Mouse (Mus musculus): ENCODE measurements at regions not wholly inside any gene's neighbourhood (a gene's known extent, or its start where the extent isn't known, plus 50 kb on each side); places are given as distances from the start of the nearest gene placed in this dataset.

DNA sequence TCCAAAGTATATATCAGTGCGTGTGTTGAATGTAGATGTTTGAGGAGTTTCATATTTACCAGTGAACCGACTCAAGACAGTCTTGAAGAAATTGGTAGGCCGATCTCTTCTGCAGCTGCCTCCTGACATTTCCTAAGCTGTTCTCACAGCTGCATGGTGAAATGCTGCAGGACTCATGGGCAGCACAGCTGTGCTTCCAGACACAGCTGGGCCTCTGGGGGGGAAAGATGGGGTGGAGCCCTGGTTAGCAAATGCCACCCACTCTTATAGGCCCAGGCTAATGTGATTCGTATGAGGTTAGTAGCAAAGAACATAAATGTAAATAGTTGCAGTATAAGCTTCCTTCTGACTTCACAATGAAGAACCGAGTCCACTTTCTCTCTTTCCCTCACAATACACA lies 139.8 kb upstream of the Erbb4 start:
- no peak for DNase-seq
- no peak overlapping the region for H3K27ac ChIP-seq (ENCODE audit: control insufficient read depth, insufficient read depth, low read length)
- no peaks in the 10 kb centered on the region for H3K27me3 ChIP-seq (ENCODE audit: control insufficient read depth, insufficient read depth, low read length)
- H3K4me3 ChIP-seq (ENCODE audit: control insufficient read depth, insufficient read depth, low read length): no peak overlapping the region
- H3K36me3 ChIP-seq (ENCODE audit: control insufficient read depth, insufficient read depth, low read length): no peaks in the 10 kb centered on the region
- no peaks in the 10 kb centered on the region for H3K4me1 ChIP-seq (replicated peaks; ENCODE audit: control insufficient read depth, insufficient read depth, low read length)
- TF ChIP-seq CTCF (IDR thresholded peaks at IDR 0.05; ENCODE audit: borderline replicate concordance, control insufficient read depth, extremely low read depth, insufficient read depth, low read length, poor library complexity): no peak
- no peak for TF ChIP-seq POLR2A (IDR thresholded peaks at IDR 0.05; ENCODE audit: control insufficient read depth, extremely low read depth, insufficient read depth, low read length, poor library complexity)
- 45% methylated on average over 5 of the region's 5 CpGs for WGBS

GRCm38 (mm10) chr1:69242289-69242909 lies 134.5 kb upstream of the Erbb4 start:
- H3K4me3 ChIP-seq (ENCODE audit: control insufficient read depth, insufficient read depth, low read length): no peak overlapping the region
- 0 out of 2 replicates have a peak, but pooled peaks cover 4% of the 10 kb centered on the region for H3K4me1 ChIP-seq (replicated peaks; ENCODE audit: control insufficient read depth, insufficient read depth, low read length)
- TF ChIP-seq POLR2A (IDR thresholded peaks at IDR 0.05; ENCODE audit: control insufficient read depth, extremely low read depth, insufficient read depth, low read length, poor library complexity) (no peak), CTCF (IDR thresholded peaks at IDR 0.05; ENCODE audit: borderline replicate concordance, control insufficient read depth, extremely low read depth, insufficient read depth, low read length, poor library complexity) (no peak)
- H3K36me3 ChIP-seq (ENCODE audit: control insufficient read depth, insufficient read depth, low read length): no peaks in the 10 kb centered on the region
- no peak overlapping the region for H3K27ac ChIP-seq (ENCODE audit: control insufficient read depth, insufficient read depth, low read length)
- DNase-seq: no peak
- H3K27me3 ChIP-seq (ENCODE audit: control insufficient read depth, insufficient read depth, low read length): no peaks in the 10 kb centered on the region
- 91% methylated on average over 3 of the region's 3 CpGs for WGBS

- H3K36me3 ChIP-seq (ENCODE audit: control insufficient read depth, insufficient read depth, low read length): no peaks in the 10 kb centered on the region
- no peaks in the 10 kb centered on the region for H3K27me3 ChIP-seq (ENCODE audit: control insufficient read depth, insufficient read depth, low read length)
- H3K27ac ChIP-seq (ENCODE audit: control insufficient read depth, insufficient read depth, low read length): no peak overlapping the region
- 0 out of 2 replicates have a peak, but pooled peaks cover 4% of the 10 kb centered on the region for H3K4me1 ChIP-seq (replicated peaks; ENCODE audit: control insufficient read depth, insufficient read depth, low read length)
- WGBS: 5% methylated on average over 11 of the region's 11 CpGs
- TF ChIP-seq CTCF (IDR thresholded peaks at IDR 0.05; ENCODE audit: borderline replicate concordance, control insufficient read depth, extremely low read depth, insufficient read depth, low read length, poor library complexity) (no peak), POLR2A (IDR thresholded peaks at IDR 0.05; ENCODE audit: control insufficient read depth, extremely low read depth, insufficient read depth, low read length, poor library complexity) (no peak)
- peak; percentile 53 for DNase-seq
- H3K4me3 ChIP-seq (ENCODE audit: control insufficient read depth, insufficient read depth, low read length): no peak overlapping the region; the same call in 1 of the 2 replicates
Observed at GRCm38 (mm10) chr1:69241502-69242214, 133.8 kb upstream of the Erbb4 start.

GRCm38 (mm10) chr1:69227864-69228263 lies 120.0 kb upstream of the Erbb4 start:
- DNase-seq: no peak
- Histone ChIP-seq H3K36me3 (ENCODE audit: control insufficient read depth, insufficient read depth, low read length) (no peaks in the 10 kb centered on the region), H3K27ac (ENCODE audit: control insufficient read depth, insufficient read depth, low read length) (no peak overlapping the region), H3K27me3 (ENCODE audit: control insufficient read depth, insufficient read depth, low read length) (no peaks in the 10 kb centered on the region), H3K4me1 (replicated peaks; ENCODE audit: control insufficient read depth, insufficient read depth, low read length) (no peaks in the 10 kb centered on the region), H3K4me3 (ENCODE audit: control insufficient read depth, insufficient read depth, low read length) (no peak overlapping the region)
- TF ChIP-seq CTCF (IDR thresholded peaks at IDR 0.05; ENCODE audit: borderline replicate concordance, control insufficient read depth, extremely low read depth, insufficient read depth, low read length, poor library complexity) (no peak), POLR2A (IDR thresholded peaks at IDR 0.05; ENCODE audit: control insufficient read depth, extremely low read depth, insufficient read depth, low read length, poor library complexity) (no peak)

DNA sequence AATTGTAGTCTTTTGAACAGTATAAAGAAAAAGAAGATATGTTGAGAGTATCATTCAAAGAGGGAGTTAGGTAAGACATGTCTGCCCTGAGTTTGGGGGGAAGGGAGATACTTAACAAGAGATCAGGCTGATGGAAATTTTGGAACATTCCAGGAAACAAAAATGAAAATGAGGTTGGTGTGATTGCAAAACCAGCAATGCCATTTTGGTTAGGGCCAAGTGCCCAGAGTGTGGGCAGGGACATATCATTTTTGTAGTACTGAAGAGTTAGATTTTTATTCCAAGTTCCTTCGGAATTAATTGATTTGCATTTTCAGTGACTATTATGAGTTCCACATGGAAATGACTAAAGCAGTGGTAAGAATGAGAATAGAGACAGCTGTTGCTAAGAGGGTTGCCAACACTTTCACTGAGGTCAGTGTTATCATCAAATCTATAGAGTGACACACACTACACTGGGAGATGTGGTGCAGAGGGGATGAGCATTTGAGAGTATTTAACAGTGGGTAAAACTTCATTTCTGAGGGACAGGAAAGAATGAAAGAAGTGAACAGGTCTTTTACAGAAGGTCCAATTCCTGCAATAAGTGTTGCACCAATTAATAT lies 105.1 kb upstream of the Erbb4 start:
- no peak for DNase-seq
- no peaks in the 10 kb centered on the region for H3K27me3 ChIP-seq (ENCODE audit: control insufficient read depth, insufficient read depth, low read length)

DNA sequence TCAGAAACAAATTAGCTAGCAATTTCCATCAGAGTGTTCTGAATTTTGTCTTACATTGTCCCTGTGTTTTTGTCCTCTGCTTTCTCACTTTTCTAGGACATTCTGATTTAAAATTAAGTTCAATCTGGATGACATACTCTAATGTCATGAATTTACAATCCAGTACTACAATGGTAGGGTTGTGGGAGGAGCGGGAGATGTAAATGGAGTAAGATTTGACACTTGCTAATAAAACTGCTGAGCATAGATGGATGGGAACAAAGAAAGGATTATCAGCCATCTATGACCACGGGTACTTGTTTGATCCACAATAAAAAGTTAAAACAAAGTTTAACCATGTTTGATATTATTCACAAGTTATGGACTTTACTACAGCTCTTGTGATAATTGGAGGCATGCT lies 94.9 kb upstream of the Erbb4 start:
- no peaks in the 10 kb centered on the region for H3K36me3 ChIP-seq (ENCODE audit: control insufficient read depth, insufficient read depth, low read length)
- H3K4me1 ChIP-seq (replicated peaks; ENCODE audit: control insufficient read depth, insufficient read depth, low read length): no peaks in the 10 kb centered on the region
- WGBS: 94% methylated on average over 2 of the region's 2 CpGs
- no peaks in the 10 kb centered on the region for H3K27me3 ChIP-seq (ENCODE audit: control insufficient read depth, insufficient read depth, low read length)
- TF ChIP-seq CTCF (IDR thresholded peaks at IDR 0.05; ENCODE audit: borderline replicate concordance, control insufficient read depth, extremely low read depth, insufficient read depth, low read length, poor library complexity): no peak
- no peak overlapping the region for H3K4me3 ChIP-seq (ENCODE audit: control insufficient read depth, insufficient read depth, low read length)
- no peak for DNase-seq
- H3K27ac ChIP-seq (ENCODE audit: control insufficient read depth, insufficient read depth, low read length): no peak overlapping the region

More for the DNA sequence above, 105.1 kb upstream of the Erbb4 start:
- H3K4me3 ChIP-seq (ENCODE audit: control insufficient read depth, insufficient read depth, low read length): no peak overlapping the region
- no peak overlapping the region for H3K27ac ChIP-seq (ENCODE audit: control insufficient read depth, insufficient read depth, low read length)
- no peaks in the 10 kb centered on the region for H3K36me3 ChIP-seq (ENCODE audit: control insufficient read depth, insufficient read depth, low read length)
- TF ChIP-seq CTCF (IDR thresholded peaks at IDR 0.05; ENCODE audit: borderline replicate concordance, control insufficient read depth, extremely low read depth, insufficient read depth, low read length, poor library complexity): no peak
- no peak for TF ChIP-seq POLR2A (IDR thresholded peaks at IDR 0.05; ENCODE audit: control insufficient read depth, extremely low read depth, insufficient read depth, low read length, poor library complexity)
- WGBS: 96% methylated on average over 1 of the region's 1 CpGs
- H3K4me1 ChIP-seq (replicated peaks; ENCODE audit: control insufficient read depth, insufficient read depth, low read length): no peaks in the 10 kb centered on the region
